Mouse (Mus musculus) 416B (cell line): ENCODE data around the gene Slc1a5.

Experiments
- DNase-seq: peaks from one replicate; pipeline ENCODE4 v3.0.0; 2011; ENCODE audit warnings: low read depth

Gene Slc1a5

DNA sequence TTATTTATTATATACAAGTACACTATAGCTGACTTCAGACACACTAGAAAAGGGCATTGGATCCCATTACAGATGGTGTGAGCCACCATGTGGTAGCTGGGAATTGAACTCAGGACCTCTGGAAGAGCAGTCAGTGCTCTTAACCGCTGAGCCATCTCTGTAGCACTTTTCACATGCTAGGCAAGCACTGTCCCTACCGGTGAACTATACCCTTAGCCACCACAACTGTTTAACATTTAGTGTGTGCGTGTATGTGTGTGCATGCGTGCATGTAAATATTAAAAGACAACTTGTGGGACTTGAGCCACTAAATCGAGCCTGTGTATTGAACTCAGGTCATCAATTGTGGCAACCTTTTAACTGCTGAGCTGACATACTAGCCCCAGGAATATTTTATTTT is 65.6 kb downstream of the Slc1a5 start:
- DNase-seq = no peak

DNA sequence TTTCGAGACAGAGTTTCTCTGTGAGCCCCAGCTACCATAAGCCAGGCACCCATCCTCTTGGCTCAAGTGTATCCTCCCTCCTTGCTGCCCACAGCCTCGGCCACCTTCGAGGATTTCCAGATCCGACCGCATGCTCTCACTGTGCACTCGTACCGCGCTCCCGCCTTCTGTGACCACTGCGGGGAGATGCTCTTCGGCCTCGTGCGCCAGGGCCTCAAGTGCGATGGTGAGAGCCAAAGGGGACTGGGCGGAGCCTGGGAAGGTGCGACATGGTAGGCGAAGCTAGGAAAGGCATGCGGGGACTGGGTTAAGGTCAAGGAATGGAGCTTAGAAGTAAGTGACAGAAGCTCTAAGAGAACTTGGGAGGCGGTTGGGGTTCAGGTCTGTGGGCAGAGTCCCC is 66.4 kb downstream of the Slc1a5 start:
- no peak for DNase-seq
